Mouse (Mus musculus): ENCODE measurements around the gene Gm37240. TPM values are rescaled to one million over a fixed set of nuclear protein-coding genes. Genes with fewer than 3 reads are reported as not detected.

The Gm37240 gene
- total and polyA plus RNA-seq, 2 experiments from 2014 or later, result 0.43 to 1.9 TPM

DNA sequence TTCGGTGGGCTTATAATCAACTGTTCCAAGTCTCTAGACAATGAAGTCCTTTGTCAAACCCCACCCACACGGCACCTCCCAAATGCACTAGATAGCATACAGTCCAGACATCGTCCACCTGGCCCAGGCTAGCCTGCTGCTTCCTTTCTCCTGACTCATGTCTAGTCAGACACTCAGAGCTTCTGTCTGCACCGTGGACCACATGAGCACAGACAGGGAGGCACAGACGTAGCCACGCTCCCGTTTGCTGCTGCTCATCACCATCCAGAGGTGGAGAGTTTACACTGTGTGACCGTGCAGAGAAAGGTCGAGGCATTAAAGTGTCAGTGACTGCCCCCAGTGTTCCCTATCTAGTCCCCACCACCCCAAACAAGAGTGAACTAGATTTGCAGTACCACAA, 1191.9 kb downstream of the Gm37240 start:
- H3K4me2 ChIP-seq (ENCODE audit: low read depth, low read length, poor library complexity, severe bottlenecking), result no peak overlapping the region
- ATAC-seq (ENCODE audit: low FRiP score) (no peak), DNase-seq (ENCODE audit: low spot score) (no peak)
- H3K27ac ChIP-seq (ENCODE audit: low read depth, low read length), result no peak overlapping the region
- no peaks in the 10 kb centered on the region for H3K36me3 ChIP-seq (ENCODE audit: insufficient read depth, low read length)
- H3K27me3 ChIP-seq (ENCODE audit: insufficient read depth, low read length), result 0 out of 2 replicates have a peak, but pooled peaks cover 2% of the 10 kb centered on the region
- no peak overlapping the region for H3K9ac ChIP-seq (replicated peaks; ENCODE audit: low read length, poor library complexity, severe bottlenecking)
- H3K4me3 ChIP-seq (ENCODE audit: low read depth, low read length), result no peak overlapping the region
- 66% methylated on average over 9 of the region's 9 CpGs for WGBS
- peaks cover 4% of the 10 kb centered on the region; the same call in 1 of the 2 replicates for H3K4me1 ChIP-seq (ENCODE audit: insufficient read depth, low read length)
- H3K9me3 ChIP-seq (ENCODE audit: low read length), result no peaks in the 10 kb centered on the region
- TF ChIP-seq CTCF (IDR thresholded peaks at IDR 0.05), result no peak

DNA sequence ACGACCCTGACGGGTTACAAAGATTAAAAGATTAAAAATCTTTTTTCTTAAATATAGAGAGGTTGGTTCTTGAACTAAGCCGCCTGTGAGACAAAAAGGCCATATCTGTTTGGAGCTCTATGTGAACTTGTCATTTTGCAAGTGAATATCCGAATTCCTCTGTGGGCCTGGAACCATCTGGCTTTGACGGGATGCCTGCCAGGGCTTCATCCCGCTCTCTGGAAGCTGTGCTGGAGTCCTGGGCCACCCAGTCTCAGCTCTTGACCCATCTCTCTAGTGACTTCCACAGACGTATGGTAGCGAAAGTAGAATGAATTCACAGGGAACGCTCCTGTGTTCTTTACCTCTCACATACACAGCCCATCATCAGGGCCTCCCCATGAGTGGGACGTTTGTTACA, 1193.4 kb downstream of the Gm37240 start:
- Histone ChIP-seq H3K9ac (replicated peaks; ENCODE audit: low read length, poor library complexity, severe bottlenecking) (no peak overlapping the region), H3K36me3 (ENCODE audit: insufficient read depth, low read length) (no peaks in the 10 kb centered on the region), H3K4me3 (ENCODE audit: low read depth, low read length) (no peak overlapping the region), H3K27ac (ENCODE audit: low read depth, low read length) (no peak overlapping the region), H3K27me3 (ENCODE audit: insufficient read depth, low read length) (0 out of 2 replicates have a peak, but pooled peaks cover 2% of the 10 kb centered on the region), H3K4me2 (ENCODE audit: low read depth, low read length, poor library complexity, severe bottlenecking) (no peak overlapping the region), H3K9me3 (ENCODE audit: low read length) (no peaks in the 10 kb centered on the region), H3K4me1 (ENCODE audit: insufficient read depth, low read length) (peaks cover 4% of the 10 kb centered on the region; the same call in 1 of the 2 replicates)
- 67% methylated on average over 10 of the region's 10 CpGs for WGBS
- TF ChIP-seq CTCF (IDR thresholded peaks at IDR 0.05), result no peak
- DNase-seq (ENCODE audit: low spot score) (no peak), ATAC-seq (ENCODE audit: low FRiP score) (no peak)

DNA sequence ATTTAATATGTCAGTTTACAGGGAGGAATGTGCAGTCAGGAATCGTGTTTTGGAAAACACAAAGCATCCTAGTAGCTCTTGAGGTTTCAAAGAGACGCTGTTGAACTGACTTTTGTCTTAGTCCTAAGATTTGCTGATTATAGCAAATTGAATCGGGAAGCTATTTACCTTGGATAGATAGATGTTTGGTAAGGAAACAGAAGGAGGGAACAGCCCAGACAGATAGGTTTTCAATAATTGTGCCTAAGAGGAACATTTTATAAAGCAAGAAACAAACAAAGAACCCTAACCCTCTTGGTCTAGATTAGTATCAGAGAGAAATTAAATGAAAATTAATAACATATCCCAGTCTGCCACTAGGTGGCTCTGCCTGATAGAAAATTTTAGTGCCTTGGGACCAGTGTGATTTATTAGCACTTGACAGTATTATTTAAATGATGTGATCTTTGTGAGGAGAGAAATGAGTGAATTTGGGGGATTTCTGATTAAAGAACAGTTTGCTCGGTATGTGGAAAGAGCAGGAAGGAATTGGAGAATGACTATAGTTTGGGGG, 1194.6 kb downstream of the Gm37240 start:
- TF ChIP-seq CTCF (IDR thresholded peaks at IDR 0.05), result peak; percentile 89
- no peak overlapping the region for H3K27ac ChIP-seq (ENCODE audit: low read depth, low read length)
- 57% methylated on average over 4 of the region's 4 CpGs for WGBS
- ATAC-seq (ENCODE audit: low FRiP score) (no peak), DNase-seq (ENCODE audit: low spot score) (peak; percentile 82)
- no peak overlapping the region for H3K4me3 ChIP-seq (ENCODE audit: low read depth, low read length)
- no peaks in the 10 kb centered on the region for H3K9me3 ChIP-seq (ENCODE audit: low read length)
- H3K9ac ChIP-seq (replicated peaks; ENCODE audit: low read length, poor library complexity, severe bottlenecking), result no peak overlapping the region
- no peak overlapping the region for H3K4me2 ChIP-seq (ENCODE audit: low read depth, low read length, poor library complexity, severe bottlenecking)
- H3K4me1 ChIP-seq (ENCODE audit: insufficient read depth, low read length), result peaks cover 4% of the 10 kb centered on the region; the same call in 1 of the 2 replicates
- 0 out of 2 replicates have a peak, but pooled peaks cover 2% of the 10 kb centered on the region for H3K27me3 ChIP-seq (ENCODE audit: insufficient read depth, low read length)
- no peaks in the 10 kb centered on the region for H3K36me3 ChIP-seq (ENCODE audit: insufficient read depth, low read length)

DNA sequence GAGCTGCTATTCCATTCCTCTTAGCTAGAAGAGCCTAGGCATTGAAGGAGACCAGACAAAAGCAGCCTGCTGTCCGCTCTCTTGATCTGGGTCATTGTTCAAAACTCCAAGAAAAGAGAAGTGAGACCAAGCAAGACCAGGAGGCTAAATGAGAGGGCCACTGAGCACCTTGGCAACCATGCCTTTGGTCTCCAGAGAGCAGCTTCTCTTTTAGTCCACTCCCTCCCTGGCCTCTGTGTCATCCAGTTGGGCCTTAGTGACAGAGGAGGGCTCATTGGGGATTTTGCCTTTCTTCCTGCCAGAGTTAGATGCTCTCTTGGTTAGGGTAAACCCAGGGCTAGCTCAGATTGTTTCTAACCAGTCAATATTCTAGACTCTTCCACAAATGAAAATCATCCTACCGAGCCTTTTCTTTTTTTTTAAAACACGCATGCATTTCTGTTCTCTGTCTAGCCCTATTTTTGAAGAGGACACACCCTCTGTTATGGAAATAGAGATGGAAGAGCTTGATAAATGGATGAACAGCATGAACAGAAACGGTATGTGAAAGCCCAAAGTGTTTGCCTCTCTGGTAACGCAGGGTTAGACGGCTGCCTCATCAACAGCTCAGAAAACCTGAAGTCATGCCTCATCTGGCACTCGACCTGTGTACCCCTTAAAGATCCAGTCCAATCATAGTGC, 1197.1 kb downstream of the Gm37240 start:
- H3K9me3 ChIP-seq (ENCODE audit: low read length), result no peaks in the 10 kb centered on the region
- no peak for TF ChIP-seq CTCF (IDR thresholded peaks at IDR 0.05)
- WGBS, result 65% methylated on average over 7 of the region's 7 CpGs
- H3K27me3 ChIP-seq (ENCODE audit: insufficient read depth, low read length), result 0 out of 2 replicates have a peak, but pooled peaks cover 2% of the 10 kb centered on the region
- no peak overlapping the region for H3K9ac ChIP-seq (replicated peaks; ENCODE audit: low read length, poor library complexity, severe bottlenecking)
- no peak for DNase-seq (ENCODE audit: low spot score)
- no peak overlapping the region for H3K4me2 ChIP-seq (ENCODE audit: low read depth, low read length, poor library complexity, severe bottlenecking)
- no peak overlapping the region for H3K4me3 ChIP-seq (ENCODE audit: low read depth, low read length)
- no peak for ATAC-seq (ENCODE audit: low FRiP score)
- H3K36me3 ChIP-seq (ENCODE audit: insufficient read depth, low read length), result no peaks in the 10 kb centered on the region
- H3K4me1 ChIP-seq (ENCODE audit: insufficient read depth, low read length), result no peaks in the 10 kb centered on the region
- no peak overlapping the region for H3K27ac ChIP-seq (ENCODE audit: low read depth, low read length)

DNA sequence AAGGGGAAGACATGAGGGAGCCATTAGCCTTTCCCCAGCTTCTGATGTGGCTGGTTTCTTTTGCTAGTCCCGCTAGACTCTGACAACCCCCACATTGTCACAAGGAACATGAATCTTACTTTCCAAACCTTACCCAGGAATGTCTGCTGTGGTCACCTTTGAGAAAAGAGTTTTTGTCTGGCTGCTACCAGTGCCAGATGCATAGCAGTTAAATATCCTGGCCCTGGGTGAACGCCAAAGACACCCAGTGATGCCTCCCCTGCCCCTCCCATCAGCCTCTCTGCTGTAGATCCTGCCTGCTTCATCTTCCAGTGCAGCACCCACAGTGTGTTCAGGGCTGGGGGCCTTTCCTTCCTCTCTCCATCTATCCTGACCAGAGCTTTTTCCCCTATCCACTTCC, 1197.7 kb downstream of the Gm37240 start:
- no peak for DNase-seq (ENCODE audit: low spot score)

DNA sequence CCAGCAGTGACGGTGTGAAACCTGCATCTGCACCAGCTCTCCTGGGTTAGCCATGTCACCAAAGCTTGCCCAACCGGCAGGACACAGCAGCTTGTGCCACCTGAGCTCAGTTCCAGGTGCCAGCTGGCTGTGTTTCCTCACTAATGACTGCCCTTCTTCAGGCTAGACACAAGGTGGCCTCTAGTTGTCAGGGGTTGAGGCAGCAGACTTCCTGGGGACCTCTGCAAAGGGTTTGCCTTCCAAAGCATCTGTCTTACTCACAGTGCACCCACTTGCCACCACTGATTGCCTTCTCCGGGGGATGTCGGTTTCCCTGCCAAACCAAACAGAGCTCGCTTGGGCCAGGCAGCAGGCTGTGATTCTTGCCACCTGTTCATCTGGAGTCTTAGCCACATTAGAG, 1199.1 kb downstream of the Gm37240 start:
- no peak overlapping the region for H3K4me3 ChIP-seq (ENCODE audit: low read depth, low read length)
- 88% methylated on average over 5 of the region's 5 CpGs for WGBS
- no peak for ATAC-seq (ENCODE audit: low FRiP score)
- no peaks in the 10 kb centered on the region for H3K36me3 ChIP-seq (ENCODE audit: insufficient read depth, low read length)
- H3K4me1 ChIP-seq (ENCODE audit: insufficient read depth, low read length), result no peaks in the 10 kb centered on the region
- H3K27ac ChIP-seq (ENCODE audit: low read depth, low read length), result no peak overlapping the region
- no peak for TF ChIP-seq CTCF (IDR thresholded peaks at IDR 0.05)
- DNase-seq (ENCODE audit: low spot score), result peak; percentile 53
- no peak overlapping the region for H3K4me2 ChIP-seq (ENCODE audit: low read depth, low read length, poor library complexity, severe bottlenecking)
- H3K9ac ChIP-seq (replicated peaks; ENCODE audit: low read length, poor library complexity, severe bottlenecking), result no peak overlapping the region
- 0 out of 2 replicates have a peak, but pooled peaks cover 2% of the 10 kb centered on the region for H3K27me3 ChIP-seq (ENCODE audit: insufficient read depth, low read length)
- no peaks in the 10 kb centered on the region for H3K9me3 ChIP-seq (ENCODE audit: low read length)

More for the DNA sequence above, 1197.7 kb downstream of the Gm37240 start:
- TF ChIP-seq CTCF (IDR thresholded peaks at IDR 0.05), result no peak
- 0 out of 2 replicates have a peak, but pooled peaks cover 2% of the 10 kb centered on the region for H3K27me3 ChIP-seq (ENCODE audit: insufficient read depth, low read length)
- 74% methylated on average over 2 of the region's 2 CpGs for WGBS
- no peaks in the 10 kb centered on the region for H3K9me3 ChIP-seq (ENCODE audit: low read length)
- no peak overlapping the region for H3K9ac ChIP-seq (replicated peaks; ENCODE audit: low read length, poor library complexity, severe bottlenecking)
- H3K4me2 ChIP-seq (ENCODE audit: low read depth, low read length, poor library complexity, severe bottlenecking), result no peak overlapping the region
- no peak overlapping the region for H3K4me3 ChIP-seq (ENCODE audit: low read depth, low read length)
- H3K27ac ChIP-seq (ENCODE audit: low read depth, low read length), result no peak overlapping the region
- ATAC-seq (ENCODE audit: low FRiP score), result no peak
- H3K36me3 ChIP-seq (ENCODE audit: insufficient read depth, low read length), result no peaks in the 10 kb centered on the region
- H3K4me1 ChIP-seq (ENCODE audit: insufficient read depth, low read length), result no peaks in the 10 kb centered on the region

Measured in midbrain, postnatal 0 days (tissue).